Mouse (Mus musculus) R1 (cell line): ENCODE measurements around the gene Rps11.
A peak's percentile ranks its signal among the peaks of the same experiment; 100 is the strongest.

Experiments used
- DNase-seq: peaks from one replicate; pipeline ENCODE4 v3.0.0-alpha.2; 2018; ENCODE audit warnings: low read depth, low spot score

Gene Rps11

DNA sequence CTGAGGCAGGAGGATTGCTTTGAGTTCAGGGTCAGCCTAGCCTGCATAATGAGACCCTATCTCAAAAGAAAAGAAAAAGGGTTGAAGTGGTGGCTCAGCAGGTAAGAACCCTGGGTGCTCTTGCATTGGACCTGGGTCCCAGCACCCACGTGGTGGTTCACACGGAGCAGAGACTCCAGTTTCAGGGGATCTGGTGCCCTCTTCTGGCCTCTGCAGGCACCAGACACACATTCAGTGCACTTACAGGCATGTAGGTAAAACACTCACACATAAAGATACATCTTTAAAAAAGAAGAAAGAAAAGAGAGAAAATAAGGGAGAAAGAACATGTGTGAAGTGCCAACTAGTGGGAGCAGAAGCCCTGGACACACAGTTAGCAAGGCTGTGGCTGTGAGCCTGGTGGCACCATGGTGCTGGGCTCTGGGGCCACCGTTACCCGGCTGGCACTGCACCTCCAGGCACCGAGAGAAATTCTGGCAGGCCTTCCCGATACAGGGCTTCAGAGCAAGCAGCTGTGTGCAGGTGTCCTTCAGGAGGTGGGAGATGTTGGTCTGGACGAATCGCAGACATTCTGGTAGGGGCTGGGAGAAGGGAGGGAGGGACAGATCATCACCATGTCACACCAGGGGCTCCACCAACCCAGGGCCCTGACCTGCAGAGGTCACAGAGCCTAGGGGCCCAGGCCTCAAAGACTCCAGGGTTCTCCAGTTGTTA, 9.4 kb upstream of the Rps11 start:
- DNase-seq, result peak; percentile 88

GRCm38 (mm10) chr7:45131850-45132249, 7.6 kb upstream of the Rps11 start:
- no peak for DNase-seq

GRCm38 (mm10) chr7:45129776-45130512, 5.7 kb upstream of the Rps11 start:
- DNase-seq, result peak; percentile 46

GRCm38 (mm10) chr7:45129318-45129717, 5.1 kb upstream of the Rps11 start:
- DNase-seq, result peak; percentile 46

DNA sequence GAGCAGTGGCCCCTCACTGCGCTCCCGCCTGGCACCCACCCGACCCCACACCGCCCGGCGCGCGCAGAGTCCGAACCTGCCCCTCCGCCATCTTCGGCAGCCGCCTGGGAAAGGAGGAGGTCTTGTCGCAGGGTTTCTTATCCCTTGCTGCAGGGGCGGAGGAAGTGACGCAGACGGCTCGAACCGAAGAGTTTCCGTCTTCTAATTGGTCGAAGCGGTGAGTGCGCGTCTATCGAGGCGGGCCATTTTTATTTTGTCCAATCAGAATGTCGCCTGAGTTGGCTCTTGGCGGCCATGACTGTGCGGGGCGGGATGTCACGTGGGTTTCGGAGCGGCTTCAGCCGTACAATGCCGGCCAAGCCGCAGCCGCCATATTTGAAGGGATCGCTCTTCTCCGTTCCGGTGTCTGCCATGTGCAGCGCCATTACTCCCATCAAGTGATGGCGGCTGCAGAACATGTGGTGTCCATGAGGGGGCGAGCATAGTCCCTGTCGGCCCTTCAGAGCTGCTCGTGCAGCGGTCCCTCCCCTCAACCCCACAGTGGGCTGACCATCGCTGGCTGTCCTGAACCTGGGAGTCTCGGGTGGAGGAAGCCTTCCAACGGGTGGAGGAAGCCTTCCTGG, 4.5 kb upstream of the Rps11 start, which contains the start of gene Rpl13a:
Rpl13a (minus strand) TSS at position 138 of the 623 bp plus-strand sequence.
- peak; percentile 99 for DNase-seq

- DNase-seq, result no peak
Observed at GRCm38 (mm10) chr7:45127700-45128224, 3.5 kb upstream of the Rps11 start.

GRCm38 (mm10) chr7:45126844-45127699, 2.8 kb upstream of the Rps11 start:
- DNase-seq, result peak; percentile 54

DNA sequence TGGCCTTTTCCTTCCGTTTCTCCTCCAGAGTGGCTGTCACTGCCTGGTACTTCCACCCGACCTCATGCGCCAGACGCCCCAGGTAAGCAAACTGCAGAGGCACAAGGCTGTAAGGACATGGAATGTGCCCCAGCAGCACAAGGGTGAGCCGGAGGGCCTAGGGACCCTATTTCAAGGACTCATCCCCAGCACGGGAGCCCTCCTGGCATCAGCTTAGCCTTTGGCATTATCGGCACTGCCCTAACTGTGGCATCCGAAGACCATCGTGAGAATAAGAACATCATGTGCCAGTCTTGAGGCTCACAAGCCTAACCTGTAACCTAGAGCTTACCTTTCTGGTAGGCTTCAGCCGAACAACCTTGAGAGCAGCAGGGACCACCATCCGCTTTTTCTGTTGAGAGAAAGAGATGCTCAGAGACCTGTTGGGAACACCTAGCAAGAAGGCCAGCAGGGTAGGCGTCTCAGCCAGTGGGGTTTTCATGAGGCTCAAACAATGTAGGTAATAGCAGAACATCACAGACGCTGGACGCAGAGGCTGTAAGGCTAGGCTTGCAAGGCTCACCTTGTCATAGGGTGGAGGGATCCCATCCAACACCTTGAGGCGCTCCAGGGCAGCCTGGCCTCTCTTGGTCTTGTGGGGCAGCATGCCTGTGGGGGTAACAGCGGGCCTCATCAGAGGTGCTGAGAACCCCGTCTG, 2.1 kb upstream of the Rps11 start:
- no peak for DNase-seq

GRCm38 (mm10) chr7:45125649-45126048, 1.4 kb upstream of the Rps11 start:
- peak; percentile 38 for DNase-seq

GRCm38 (mm10) chr7:45125144-45125600, 933 bp upstream of the Rps11 start:
- DNase-seq, result peak; percentile 86

- DNase-seq, result peak; percentile 61
Observed at GRCm38 (mm10) chr7:45123186-45123570, 1.1 kb downstream of the Rps11 start.

DNA sequence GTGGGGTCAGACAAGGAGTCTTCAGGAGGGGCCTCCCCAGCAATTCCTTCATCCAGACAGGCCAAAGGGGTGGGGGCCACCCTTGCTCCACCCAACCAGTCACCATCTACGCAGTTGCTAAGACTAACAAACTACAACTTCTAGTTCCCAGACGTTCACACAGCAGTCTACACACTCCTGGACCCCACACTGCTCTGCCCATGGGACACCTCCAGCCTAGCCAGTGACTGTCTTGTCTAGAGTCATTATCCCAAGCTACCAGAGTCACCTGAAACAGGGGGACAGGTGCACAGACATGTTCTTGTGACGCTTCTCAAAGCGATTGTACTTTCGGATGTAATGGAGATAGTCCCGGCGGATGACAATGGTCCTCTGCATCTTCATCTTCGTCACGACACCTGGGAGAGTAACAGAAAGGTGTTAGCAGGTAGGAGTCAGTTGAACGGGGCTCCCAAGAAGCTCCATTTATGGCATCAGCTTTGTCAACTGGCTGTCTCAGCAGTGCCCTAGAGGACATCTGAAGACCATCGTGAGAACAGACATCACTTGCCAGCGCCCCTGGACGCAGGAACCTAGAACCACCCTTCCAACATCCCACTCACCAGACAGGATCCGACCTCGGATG, 1.6 kb downstream of the Rps11 start:
- DNase-seq, result no peak

DNA sequence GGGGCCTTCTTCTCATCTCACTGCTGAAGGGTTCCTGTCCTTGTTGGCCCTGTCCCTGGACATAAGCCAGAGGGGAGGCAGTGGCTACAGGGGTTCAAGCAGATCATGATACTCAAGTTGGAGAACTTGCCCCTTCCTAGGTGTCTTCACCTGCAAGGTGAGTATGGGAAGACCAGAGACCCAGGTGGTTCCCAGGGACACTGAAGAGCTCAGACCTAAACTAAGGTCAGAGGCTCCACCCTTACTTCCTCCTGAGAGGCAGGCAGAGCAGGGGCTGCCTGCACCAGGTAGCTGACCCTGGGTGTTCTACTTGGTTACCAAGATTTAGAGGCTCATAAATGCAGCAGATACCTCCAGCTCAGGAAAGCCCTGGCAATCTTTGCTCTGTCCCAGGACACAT, 2.3 kb downstream of the Rps11 start:
- DNase-seq, result no peak

DNA sequence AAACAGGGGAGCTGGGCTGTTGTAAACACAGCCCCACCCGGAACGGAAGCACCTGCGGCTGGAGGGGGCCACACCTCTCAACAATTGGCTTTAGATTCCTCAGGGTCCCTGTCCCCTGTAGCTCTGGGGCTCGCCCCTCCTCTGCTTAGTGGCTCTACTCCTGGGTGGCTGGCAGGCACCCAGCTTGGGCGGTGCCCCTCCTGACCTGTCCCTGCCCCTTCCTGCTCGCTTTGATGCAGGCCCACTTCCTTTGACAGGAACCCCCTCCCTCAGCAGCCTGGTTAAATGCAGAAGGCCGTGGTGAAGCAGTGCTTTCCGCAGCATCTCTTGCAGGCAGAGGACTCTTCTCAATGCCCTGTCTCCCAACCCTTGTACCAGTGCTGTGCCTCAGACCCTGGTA, 2.8 kb downstream of the Rps11 start:
- DNase-seq, result peak; percentile 78

DNA sequence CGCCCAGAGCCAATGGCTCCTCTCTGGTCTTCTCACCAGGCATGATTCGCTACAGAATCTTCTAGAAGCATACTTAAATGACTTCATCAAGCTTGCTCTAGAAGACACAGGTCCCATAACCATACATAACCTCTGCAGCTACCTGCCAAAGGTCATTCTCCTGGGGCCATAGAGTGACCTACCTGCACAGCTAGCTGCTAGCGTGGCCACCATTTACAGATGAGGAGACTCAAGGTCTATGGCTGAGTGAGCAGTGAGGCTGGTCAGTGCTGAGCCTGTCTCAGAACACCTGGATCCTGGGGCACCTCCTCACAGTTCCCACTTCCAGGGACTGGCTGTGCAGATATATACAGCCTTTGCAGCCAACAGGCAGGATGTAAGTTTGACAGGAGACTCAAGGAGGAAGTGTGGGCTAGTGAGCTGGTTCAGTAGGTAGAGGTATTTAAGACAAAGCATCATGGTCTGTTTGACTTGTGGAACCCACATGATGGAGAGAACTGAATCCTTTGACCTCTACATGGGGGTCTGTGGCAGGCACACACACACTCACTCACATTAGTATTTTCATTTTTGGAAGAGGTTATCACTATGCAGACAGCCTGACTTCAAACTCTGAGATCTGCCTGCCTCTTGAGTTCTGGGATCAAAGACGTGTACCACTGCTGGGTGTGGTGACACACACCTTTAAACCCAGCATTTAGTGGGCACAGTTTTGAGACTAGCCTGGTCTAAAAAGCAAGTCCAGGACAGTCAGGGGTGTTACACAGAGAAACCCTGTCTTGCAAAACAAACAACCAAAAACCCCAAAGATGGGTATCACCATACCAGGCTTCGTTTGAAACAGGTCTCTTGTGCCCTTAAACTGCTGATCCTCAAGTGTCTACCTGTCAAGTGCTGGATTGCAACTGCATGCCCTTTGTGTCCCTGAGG, 4.2 kb downstream of the Rps11 start:
- no peak for DNase-seq

DNA sequence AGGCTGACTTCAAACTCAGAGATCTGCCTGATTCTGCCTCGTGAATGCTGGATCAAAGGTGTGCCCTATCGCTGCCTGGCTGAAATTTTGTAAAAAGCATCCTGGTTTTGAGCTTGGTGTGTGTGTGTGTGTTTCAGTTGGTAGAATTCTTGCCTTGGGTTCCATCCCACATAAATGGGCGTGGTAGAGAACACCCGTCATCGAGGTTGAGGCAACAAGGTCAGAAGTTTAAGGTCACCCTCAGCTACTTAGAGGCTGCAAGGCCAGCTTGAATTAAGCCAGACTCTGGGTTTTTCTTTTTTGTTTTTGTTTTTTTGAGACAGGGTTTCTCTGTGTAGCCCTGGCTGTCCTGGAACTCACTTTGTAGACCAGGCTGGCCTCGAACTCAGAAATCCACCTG, 5.9 kb downstream of the Rps11 start:
- DNase-seq, result peak; percentile 79

- DNase-seq, result no peak
Observed at GRCm38 (mm10) chr7:45117566-45117965, 6.7 kb downstream of the Rps11 start.

- DNase-seq, result no peak
Observed at GRCm38 (mm10) chr7:45113476-45113875, 10.8 kb downstream of the Rps11 start.

DNA sequence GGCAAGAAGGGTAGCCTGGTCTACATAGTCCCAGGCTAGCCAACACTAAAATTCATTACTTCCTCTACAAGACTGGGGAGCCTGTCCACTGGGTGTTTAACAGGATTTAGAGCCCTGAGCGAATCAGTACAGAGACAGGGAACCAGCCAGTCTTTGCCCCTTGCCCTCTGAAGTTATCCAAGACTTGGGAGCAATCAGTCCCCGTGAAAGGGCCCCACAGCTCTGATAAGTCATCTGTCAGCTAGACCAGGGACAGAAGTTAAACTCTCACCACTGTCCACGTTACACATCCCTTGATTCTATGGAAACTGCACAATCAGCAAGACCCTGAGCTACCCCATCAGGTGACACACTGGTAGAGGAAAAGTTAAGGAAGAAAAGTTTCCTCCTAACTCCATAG, 11.7 kb downstream of the Rps11 start:
- DNase-seq, result no peak
